Mouse (Mus musculus) small intestine, adult 2 months (tissue): ENCODE data around the gene Tnfrsf8. TPM values are rescaled to one million over a fixed set of nuclear protein-coding genes. Genes with fewer than 3 reads are reported as not detected.

Experiments used
- H3K27ac ChIP-seq: fragments of 200-500 bp; 2 replicates; pipeline ENCODE4 v1.5.1; 2012; ENCODE audit warnings: low read depth, low read length, control low read depth, inconsistent platforms; ENCODE audit not compliant: insufficient read depth
- H3K27me3 ChIP-seq: fragments of 200-500 bp; 2 replicates; pipeline ENCODE4 v1.6.1; 2012; ENCODE audit warnings: mild to moderate bottlenecking, moderate library complexity, low read length, inconsistent platforms; ENCODE audit not compliant: control insufficient read depth, insufficient read depth
- H3K36me3 ChIP-seq: fragments of 200-500 bp; 2 replicates; pipeline ENCODE4 v1.6.1; 2012; ENCODE audit warnings: mild to moderate bottlenecking, low read length, control low read depth, inconsistent platforms; ENCODE audit not compliant: control insufficient read depth, insufficient read depth
- H3K4me1 ChIP-seq: fragments of 200-500 bp; 2 replicates; pipeline ENCODE4 v1.6.1; 2012; ENCODE audit warnings: low read length, inconsistent platforms, mixed read lengths; ENCODE audit not compliant: control insufficient read depth, insufficient read depth, insufficient read length
- H3K4me3 ChIP-seq: fragments of 200-500 bp; 2 replicates; pipeline ENCODE4 v1.5.1; 2012; ENCODE audit warnings: low read depth, mild to moderate bottlenecking, control low read depth, inconsistent platforms, low read length, moderate library complexity
- CTCF ChIP-seq: fragments of 200-500 bp; IDR thresholded peaks from 2 replicates; pipeline ENCODE4 v1.5.1; 2012; ENCODE audit warnings: low read depth, mild to moderate bottlenecking, control low read depth, inconsistent platforms, low read length, moderate library complexity, mixed read lengths; ENCODE audit not compliant: insufficient replicate concordance, insufficient read length; ENCODE audit errors: extremely low read depth
- POLR2A ChIP-seq: fragments of 200-500 bp; IDR thresholded peaks from 2 replicates; pipeline ENCODE4 v1.6.1; 2012; ENCODE audit warnings: low read depth, mild to moderate bottlenecking, control low read depth, inconsistent platforms, low read length, moderate library complexity
- WGBS: fragments of 180-500 bp; shearing (Covaris S2); methylation state at CpG from one replicate; pipeline ENCODE4 v1.1.7; 2018; 5-methylcytosine and 5-hydroxymethylcytosine counted together
- polyA plus RNA-seq: library from polyadenylated mRNA; depleted of rRNA; stranded (reverse); fragments of >200 nt; gene quantifications from 2 replicates; pipeline ENCODE4 v1.2.3, GENCODE M21; 2012

The Tnfrsf8 gene
- polyA plus RNA-seq, 1 experiment = 0.35 TPM

DNA sequence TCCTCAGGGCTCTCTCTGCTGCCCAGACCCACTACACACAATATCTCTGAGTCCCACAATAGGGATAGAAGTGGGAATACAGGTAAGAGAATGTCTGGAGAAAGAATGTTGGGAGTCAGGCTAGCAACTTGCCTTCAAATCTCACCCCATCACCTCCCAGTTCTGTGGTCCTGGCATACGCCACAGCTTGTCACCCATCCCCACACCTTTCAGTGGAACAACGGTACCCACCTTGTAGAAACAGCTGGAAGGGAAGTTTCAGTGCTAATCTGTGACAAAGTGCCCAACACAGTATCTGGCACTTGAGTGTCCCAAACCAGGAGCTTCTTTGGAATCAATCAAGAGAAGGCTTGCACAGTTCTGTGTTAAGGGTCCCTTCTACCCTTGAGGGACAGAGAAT lies 70.3 kb downstream of the Tnfrsf8 start:
- 81% methylated on average over 2 of the region's 2 CpGs for whole genome bisulfite sequencing
- TF ChIP-seq CTCF = no peak
- no peak for TF ChIP-seq POLR2A

DNA sequence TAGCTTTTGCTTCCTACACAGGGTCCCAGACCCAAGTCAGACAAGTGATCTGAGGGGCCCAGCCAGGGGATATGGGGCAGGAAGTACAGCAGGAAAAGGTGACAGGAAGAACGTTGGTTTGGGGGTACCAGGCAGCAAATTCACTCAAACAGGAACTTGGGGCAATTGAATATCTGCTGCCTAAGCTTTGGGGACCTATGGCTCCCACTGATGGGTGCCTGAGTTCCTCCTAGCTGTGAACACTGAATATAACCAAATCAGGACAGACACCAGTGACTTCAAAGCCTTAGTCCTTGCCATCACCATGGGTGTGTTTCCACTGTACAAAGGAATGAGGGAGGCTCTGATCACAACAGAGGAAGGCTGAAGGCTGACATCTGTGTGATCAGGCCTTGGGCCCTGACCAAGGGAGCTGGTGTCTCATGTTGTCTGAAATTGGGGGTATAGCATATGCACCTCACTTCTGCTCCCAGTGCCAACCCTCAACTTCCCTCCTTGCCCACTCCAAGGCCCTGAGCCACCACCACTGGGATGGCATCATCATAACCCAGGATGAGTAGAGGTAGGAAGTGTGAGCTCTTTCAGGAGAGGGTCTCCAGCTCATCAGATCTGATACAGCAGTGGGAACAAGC lies 72.1 kb downstream of the Tnfrsf8 start:
- Histone ChIP-seq H3K4me1 (peaks cover 10% of the 10 kb centered on the region), H3K27me3 (no peaks in the 10 kb centered on the region), H3K27ac (no peak overlapping the region; the same call in 1 of the 2 replicates), H3K36me3 (no peaks in the 10 kb centered on the region), H3K4me3 (no peak overlapping the region)
- 54% methylated on average over 1 of the region's 1 CpGs for WGBS
- TF ChIP-seq POLR2A (no peak), CTCF (no peak)

More for the DNA sequence above, 70.3 kb downstream of the Tnfrsf8 start:
- H3K36me3 ChIP-seq = no peaks in the 10 kb centered on the region
- H3K4me1 ChIP-seq = peaks cover 6% of the 10 kb centered on the region; the same call in 1 of the 2 replicates
- H3K4me3 ChIP-seq = no peak overlapping the region
- no peak overlapping the region for H3K27ac ChIP-seq
- H3K27me3 ChIP-seq = no peaks in the 10 kb centered on the region

DNA sequence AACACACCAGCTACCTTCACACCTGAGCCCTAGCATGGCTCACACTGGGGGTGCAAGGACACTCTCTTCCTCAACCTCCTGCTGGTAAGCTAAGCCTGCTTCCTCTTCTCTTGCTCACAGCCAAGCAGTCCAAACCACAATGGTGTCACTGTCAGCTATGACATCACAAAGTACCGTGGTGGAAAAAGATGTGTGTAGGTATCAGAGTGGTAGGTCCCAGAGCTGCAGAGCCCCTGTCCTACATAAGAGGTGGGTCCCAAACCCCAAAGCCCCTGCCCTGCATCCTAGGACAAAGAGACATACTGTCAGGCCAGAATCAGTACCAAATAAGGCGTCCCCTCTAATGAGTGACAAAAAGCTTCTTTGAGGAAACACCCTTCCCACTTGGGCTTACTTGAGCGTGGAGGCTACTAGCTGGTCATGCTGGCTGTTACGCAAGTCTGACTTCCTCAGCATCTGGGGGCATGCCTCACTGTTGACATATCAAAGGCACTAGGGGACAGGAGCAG lies 74.2 kb downstream of the Tnfrsf8 start:
- H3K27ac ChIP-seq = peak overlapping the region; percentile 71
- TF ChIP-seq CTCF (no peak), POLR2A (no peak)
- no peak overlapping the region for H3K4me3 ChIP-seq

DNA sequence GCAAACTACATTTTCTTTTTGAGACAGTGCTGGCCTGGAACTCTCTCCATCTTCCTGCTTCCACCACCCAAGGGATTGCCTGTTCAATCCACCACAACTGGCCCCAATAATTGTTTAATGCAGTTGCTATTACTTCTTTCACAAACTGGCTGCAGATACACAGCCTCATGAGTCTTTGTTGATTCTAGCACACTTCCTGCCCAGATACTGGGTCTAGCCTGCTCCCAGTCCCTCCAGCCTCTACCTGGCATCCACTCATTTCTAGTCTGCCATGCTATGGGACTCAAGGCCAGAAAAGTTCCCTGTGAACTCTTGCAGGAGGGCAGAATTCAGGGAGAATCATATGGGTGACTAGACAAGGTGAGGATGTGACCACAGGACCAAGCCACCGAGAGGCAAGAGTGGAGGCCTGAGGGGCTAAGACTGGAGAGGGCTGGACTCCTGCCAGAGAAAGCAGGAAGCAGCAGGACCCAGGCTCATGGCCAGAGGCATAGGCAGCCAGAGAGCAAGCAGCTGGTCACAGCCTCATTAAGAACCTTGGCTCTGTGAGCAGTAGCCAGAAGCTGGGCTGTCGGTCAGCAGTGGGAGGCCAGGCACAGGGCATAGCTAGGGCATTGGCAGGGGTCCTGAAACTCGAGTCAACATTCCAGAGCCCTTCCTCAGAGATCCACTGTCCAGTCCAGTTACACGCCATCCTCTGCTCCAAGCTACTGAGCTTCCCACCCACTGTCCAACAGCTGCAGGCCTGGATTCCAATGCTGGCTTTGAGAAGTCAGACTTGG lies 75.7 kb downstream of the Tnfrsf8 start:
- Histone ChIP-seq H3K4me3 (no peak overlapping the region), H3K4me1 (peaks cover 6% of the 10 kb centered on the region), H3K27me3 (no peaks in the 10 kb centered on the region), H3K27ac (peak overlapping the region; percentile 71), H3K36me3 (no peaks in the 10 kb centered on the region; the same call in 1 of the 2 replicates)
- TF ChIP-seq CTCF (no peak), POLR2A (no peak)
- 45% methylated on average over 4 of the region's 4 CpGs for WGBS

More for the DNA sequence above, 74.2 kb downstream of the Tnfrsf8 start:
- H3K4me1 ChIP-seq = peaks cover 12% of the 10 kb centered on the region
- H3K36me3 ChIP-seq = no peaks in the 10 kb centered on the region
- H3K27me3 ChIP-seq = no peaks in the 10 kb centered on the region
- 66% methylated on average over 4 of the region's 4 CpGs for WGBS

DNA sequence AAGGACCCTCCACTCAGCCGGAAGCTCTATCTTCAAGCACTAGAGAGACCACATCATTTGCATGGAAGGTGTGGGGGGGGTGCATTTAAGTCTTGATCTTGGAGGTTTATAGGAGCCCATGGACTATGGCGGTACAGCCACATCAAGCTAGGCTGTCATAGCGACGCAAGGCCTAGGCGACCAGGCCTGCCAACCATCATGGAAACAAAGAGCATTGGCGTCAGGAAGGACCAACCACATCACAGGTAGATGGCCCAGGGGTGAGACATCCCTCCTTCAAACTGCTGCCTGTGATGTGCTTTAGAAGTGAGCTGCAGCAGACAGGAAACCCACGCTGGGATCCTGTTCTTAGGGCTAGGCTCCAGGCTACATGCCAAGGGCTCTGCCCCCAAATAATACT lies 78.9 kb downstream of the Tnfrsf8 start:
- TF ChIP-seq POLR2A = no peak
- no peak for TF ChIP-seq CTCF
- Histone ChIP-seq H3K36me3 (no peaks in the 10 kb centered on the region; the same call in 1 of the 2 replicates), H3K27me3 (no peaks in the 10 kb centered on the region), H3K4me3 (no peak overlapping the region), H3K4me1 (peaks cover 12% of the 10 kb centered on the region), H3K27ac (no peak overlapping the region)
- WGBS = 83% methylated on average over 7 of the region's 7 CpGs

DNA sequence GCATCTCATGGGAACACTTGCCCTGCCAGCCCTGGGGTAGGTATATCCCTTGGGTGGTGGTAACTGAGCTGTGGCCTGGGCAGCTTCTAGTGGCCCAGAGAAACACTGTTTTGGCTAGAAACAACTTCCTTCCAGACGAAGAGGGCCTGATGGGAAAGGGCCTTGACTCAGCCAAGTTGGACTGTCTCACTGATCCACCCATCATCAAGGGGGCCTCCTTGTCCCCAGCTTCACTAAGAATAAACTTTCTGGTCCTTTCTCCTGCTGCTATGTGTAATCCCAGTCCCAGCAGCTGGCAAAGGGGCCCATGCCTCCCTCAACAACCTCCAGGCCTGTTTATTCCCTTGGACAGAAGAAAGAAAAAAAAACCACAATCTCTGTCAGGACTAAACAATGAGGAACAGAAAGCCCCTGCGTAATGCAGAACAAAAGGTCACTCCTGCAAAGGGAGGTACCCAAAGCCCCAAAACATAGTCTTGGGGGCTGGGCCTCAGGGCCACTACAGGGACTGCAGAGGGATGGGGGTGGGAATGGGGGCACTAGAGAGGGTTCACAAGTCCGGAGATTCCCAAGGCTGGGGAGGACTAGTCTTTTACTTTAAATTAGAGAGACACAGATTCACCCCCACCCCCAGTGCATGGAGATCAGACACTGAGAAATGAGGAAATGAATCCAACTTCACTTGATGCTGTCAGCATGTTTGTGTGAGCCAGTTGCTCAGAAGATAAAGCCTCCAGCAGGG lies 81.3 kb downstream of the Tnfrsf8 start:
- H3K27me3 ChIP-seq = no peaks in the 10 kb centered on the region
- TF ChIP-seq CTCF (no peak), POLR2A (no peak)
- no peak overlapping the region for H3K4me3 ChIP-seq
- no peaks in the 10 kb centered on the region; the same call in 1 of the 2 replicates for H3K36me3 ChIP-seq
- WGBS = 65% methylated on average over 3 of the region's 3 CpGs
- H3K27ac ChIP-seq = peak overlapping the region; percentile 68
- peaks cover 15% of the 10 kb centered on the region for H3K4me1 ChIP-seq

DNA sequence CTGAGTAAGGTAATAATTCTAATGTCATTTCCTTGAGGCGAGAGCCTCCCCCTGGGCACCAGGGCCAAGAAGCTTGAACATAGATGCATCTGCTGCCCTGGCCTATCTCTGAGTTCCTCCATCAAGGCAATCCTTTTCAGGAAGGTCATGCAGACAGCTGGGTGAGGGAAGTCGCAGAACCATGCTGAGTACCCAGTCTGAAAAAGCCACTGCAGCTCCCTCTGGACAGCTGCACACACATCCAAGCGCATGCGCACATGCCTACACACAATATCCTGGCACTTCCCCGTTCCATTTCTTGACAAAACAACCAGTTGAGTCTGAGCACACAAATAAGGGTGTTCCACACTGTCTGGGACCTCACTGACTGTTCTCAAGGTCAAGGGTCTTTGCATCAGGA lies 83.2 kb downstream of the Tnfrsf8 start:
- Histone ChIP-seq H3K27me3 (no peaks in the 10 kb centered on the region), H3K36me3 (no peaks in the 10 kb centered on the region; the same call in 1 of the 2 replicates), H3K4me3 (no peak overlapping the region), H3K4me1 (peaks cover 15% of the 10 kb centered on the region), H3K27ac (no peak overlapping the region)
- WGBS = 84% methylated on average over 5 of the region's 5 CpGs
- TF ChIP-seq POLR2A (no peak), CTCF (no peak)
